Mouse (Mus musculus) myocyte (in vitro differentiated cells): Measurements from ENCODE around the gene Calr3. TPM values are rescaled to one million over a fixed set of nuclear protein-coding genes. Genes with fewer than 3 reads are reported as not detected.
A peak's percentile ranks its signal among the peaks of the same experiment; 100 is the strongest.

Experiments
- H3K27me3 ChIP-seq: one replicate; pipeline ENCODE4 v1.6.1; 2011; ENCODE audit not compliant: control insufficient read depth, insufficient read depth, insufficient read length
- H3K36me3 ChIP-seq: one replicate; pipeline ENCODE4 v1.6.1; 2011; ENCODE audit not compliant: control insufficient read depth, insufficient read depth
- H3K4me2 ChIP-seq: one replicate; pipeline ENCODE4 v1.6.1; 2011; ENCODE audit warnings: low read depth, control low read depth
- H3K4me3 ChIP-seq: one replicate; pipeline ENCODE4 v1.5.1; 2011; ENCODE audit warnings: mild to moderate bottlenecking, control low read depth, moderate library complexity
- H3K79me2 ChIP-seq: one replicate; pipeline ENCODE4 v1.6.1; 2011; ENCODE audit not compliant: control insufficient read depth, insufficient read depth
- H3ac ChIP-seq: one replicate; pipeline ENCODE4 v1.6.1; 2011; ENCODE audit not compliant: control insufficient read depth, insufficient read length
- CEBPB ChIP-seq: IDR thresholded peaks from 2 replicates; pipeline ENCODE4 v1.6.1; 2011; ENCODE audit warnings: mild to moderate bottlenecking, moderate library complexity; ENCODE audit not compliant: poor library complexity, insufficient read depth, severe bottlenecking
- E2F4 ChIP-seq: IDR thresholded peaks from one replicate; pipeline ENCODE4 v1.6.1; 2011; ENCODE audit warnings: mild to moderate bottlenecking, control low read depth, moderate library complexity; ENCODE audit not compliant: insufficient read depth
- MAX ChIP-seq: IDR thresholded peaks from one replicate; pipeline ENCODE4 v1.6.1; 2011; ENCODE audit warnings: low read depth, mild to moderate bottlenecking, control low read depth
- MYOD1 ChIP-seq, 3 experiments: IDR thresholded peaks; one replicate each; pipeline ENCODE4 v1.6.1; 2011; ENCODE audit warnings: control low read depth in 2 of 3, low read depth in 2 of 3, mild to moderate bottlenecking in 2 of 3, moderate library complexity in 1 of 3; ENCODE audit not compliant: insufficient read length in 2 of 3, control insufficient read depth in 1 of 3
- MYOG ChIP-seq, 3 experiments: IDR thresholded peaks; one replicate each; pipeline ENCODE4 v1.6.1; 2011; ENCODE audit warnings: control low read depth in 2 of 3, low read depth in 2 of 3, mild to moderate bottlenecking in 2 of 3; ENCODE audit not compliant: insufficient read length in 2 of 3, control insufficient read depth in 1 of 3, insufficient read depth in 1 of 3
- POLR2A ChIP-seq: IDR thresholded peaks from one replicate; pipeline ENCODE4 v1.6.1; 2011; ENCODE audit warnings: low read depth, mild to moderate bottlenecking, control low read depth, moderate library complexity; ENCODE audit not compliant: insufficient read length
- POLR2AphosphoS2 ChIP-seq: IDR thresholded peaks from one replicate; pipeline ENCODE4 v1.6.1; 2011; ENCODE audit warnings: low read depth, control low read depth; ENCODE audit not compliant: insufficient read length
- REST ChIP-seq: IDR thresholded peaks from one replicate; pipeline ENCODE4 v1.6.1; 2011; ENCODE audit warnings: mild to moderate bottlenecking, control low read depth, moderate library complexity; ENCODE audit not compliant: insufficient read depth, insufficient read length
- SRF ChIP-seq: IDR thresholded peaks from one replicate; pipeline ENCODE4 v1.6.1; 2011; ENCODE audit warnings: low read depth; ENCODE audit not compliant: control insufficient read depth, insufficient read length
- TCF12 ChIP-seq: IDR thresholded peaks from one replicate; pipeline ENCODE4 v1.6.1; 2011; ENCODE audit warnings: mild to moderate bottlenecking, control low read depth; ENCODE audit not compliant: poor library complexity, insufficient read depth, severe bottlenecking
- TCF3 ChIP-seq: IDR thresholded peaks from one replicate; pipeline ENCODE4 v1.6.1; 2011; ENCODE audit warnings: low read depth, control low read depth; ENCODE audit not compliant: insufficient read length
- USF1 ChIP-seq: IDR thresholded peaks from one replicate; pipeline ENCODE4 v1.6.1; 2011; ENCODE audit warnings: low read depth, mild to moderate bottlenecking, control low read depth, moderate library complexity
- polyA plus RNA-seq: library from polyadenylated mRNA; unstranded; fragments of >200 nt; fragmentation: generic; extraction: Trizol; gene quantifications from one replicate; pipeline ENCODE4 v1.2.1, GENCODE M21; 2012; ENCODE audit warnings: missing spikeins

The Calr3 gene
- polyA plus RNA-seq, 1 experiment = 0.38 TPM

GRCm38 (mm10) chr8:72458457-72458856 is 14.8 kb upstream of the Calr3 start:
- TF ChIP-seq USF1 (no peak), MYOD1 (IDR thresholded peaks at IDR 0.05; ENCODE audit: control insufficient read depth in 1 of 3, insufficient read length in 2 of 3, low read depth in 2 of 3) (no peak), POLR2AphosphoS2 (peak; percentile 51), SRF (no peak), MAX (no peak), MYOG (IDR thresholded peaks at IDR 0.05; ENCODE audit: control insufficient read depth in 1 of 3, insufficient read depth in 1 of 3, insufficient read length in 2 of 3, low read depth in 2 of 3) (peak in 1 of 3 experiments; percentile 36), POLR2A (no peak), TCF12 (no peak)
- no peak overlapping the region for H3ac ChIP-seq
- H3K36me3 ChIP-seq = peaks cover 4% of the 10 kb centered on the region
- H3K4me3 ChIP-seq = no peak overlapping the region
- H3K79me2 ChIP-seq = no peaks in the 10 kb centered on the region
- no peaks in the 10 kb centered on the region for H3K27me3 ChIP-seq
- no peak overlapping the region for H3K4me2 ChIP-seq

GRCm38 (mm10) chr8:72457806-72458205 is 14.1 kb upstream of the Calr3 start:
- H3K4me2 ChIP-seq = no peak overlapping the region
- H3ac ChIP-seq = no peak overlapping the region
- peak in 2 of 3 experiments; percentile 74 to 81 for TF ChIP-seq MYOG (IDR thresholded peaks at IDR 0.05; ENCODE audit: control insufficient read depth in 1 of 3, insufficient read depth in 1 of 3, insufficient read length in 2 of 3, low read depth in 2 of 3)
- TF ChIP-seq MYOD1 (IDR thresholded peaks at IDR 0.05; ENCODE audit: control insufficient read depth in 1 of 3, insufficient read length in 2 of 3, low read depth in 2 of 3) = peak in 2 of 3 experiments; percentile 35 to 62
- peak; percentile 19 for TF ChIP-seq TCF3
- TF ChIP-seq SRF = no peak
- H3K36me3 ChIP-seq = peaks cover 4% of the 10 kb centered on the region
- no peaks in the 10 kb centered on the region for H3K27me3 ChIP-seq
- no peak overlapping the region for H3K4me3 ChIP-seq
- H3K79me2 ChIP-seq = no peaks in the 10 kb centered on the region

- Histone ChIP-seq H3K36me3 (peaks cover 4% of the 10 kb centered on the region), H3K79me2 (no peaks in the 10 kb centered on the region), H3ac (no peak overlapping the region), H3K4me3 (no peak overlapping the region), H3K27me3 (no peaks in the 10 kb centered on the region), H3K4me2 (no peak overlapping the region)
- TF ChIP-seq CEBPB (no peak), MYOD1 (IDR thresholded peaks at IDR 0.05; ENCODE audit: control insufficient read depth in 1 of 3, insufficient read length in 2 of 3, low read depth in 2 of 3) (peak in 1 of 3 experiments; percentile 51), POLR2AphosphoS2 (no peak), MYOG (IDR thresholded peaks at IDR 0.05; ENCODE audit: control insufficient read depth in 1 of 3, insufficient read depth in 1 of 3, insufficient read length in 2 of 3, low read depth in 2 of 3) (peak in 1 of 3 experiments; percentile 55)
These were observed 11.6 kb upstream of the Calr3 start for GRCm38 (mm10) chr8:72455317-72455716.

- no peaks in the 10 kb centered on the region for H3K27me3 ChIP-seq
- H3K79me2 ChIP-seq = no peaks in the 10 kb centered on the region
- no peak overlapping the region for H3K4me2 ChIP-seq
- no peak overlapping the region for H3K4me3 ChIP-seq
- peaks cover 7% of the 10 kb centered on the region for H3K36me3 ChIP-seq
- TF ChIP-seq POLR2AphosphoS2 (no peak), REST (no peak), MAX (no peak), E2F4 (no peak), CEBPB (no peak), TCF12 (no peak), TCF3 (no peak), USF1 (no peak), POLR2A (no peak), MYOG (IDR thresholded peaks at IDR 0.05; ENCODE audit: control insufficient read depth in 1 of 3, insufficient read depth in 1 of 3, insufficient read length in 2 of 3, low read depth in 2 of 3) (no peak), SRF (no peak), MYOD1 (IDR thresholded peaks at IDR 0.05; ENCODE audit: control insufficient read depth in 1 of 3, insufficient read length in 2 of 3, low read depth in 2 of 3) (no peak)
- no peak overlapping the region for H3ac ChIP-seq
These were observed 10.2 kb upstream of the Calr3 start for GRCm38 (mm10) chr8:72453904-72454303.

GRCm38 (mm10) chr8:72451516-72451915 is 7.8 kb upstream of the Calr3 start:
- no peak overlapping the region for H3K4me3 ChIP-seq
- no peaks in the 10 kb centered on the region for H3K27me3 ChIP-seq
- TF ChIP-seq POLR2A = no peak
- TF ChIP-seq CEBPB = no peak
- no peak for TF ChIP-seq REST
- no peak for TF ChIP-seq MAX
- no peak for TF ChIP-seq MYOG (IDR thresholded peaks at IDR 0.05; ENCODE audit: control insufficient read depth in 1 of 3, insufficient read depth in 1 of 3, insufficient read length in 2 of 3, low read depth in 2 of 3)
- no peak for TF ChIP-seq TCF12
- TF ChIP-seq POLR2AphosphoS2 = no peak
- TF ChIP-seq MYOD1 (IDR thresholded peaks at IDR 0.05; ENCODE audit: control insufficient read depth in 1 of 3, insufficient read length in 2 of 3, low read depth in 2 of 3) = no peak
- TF ChIP-seq TCF3 = no peak
- TF ChIP-seq SRF = no peak
- TF ChIP-seq E2F4 = no peak
- no peak for TF ChIP-seq USF1
- H3K36me3 ChIP-seq = peaks cover 10% of the 10 kb centered on the region
- no peaks in the 10 kb centered on the region for H3K79me2 ChIP-seq
- H3K4me2 ChIP-seq = no peak overlapping the region
- no peak overlapping the region for H3ac ChIP-seq
